Mouse (Mus musculus) forebrain, postnatal 0 days (tissue): ENCODE measurements at regions not wholly inside any gene's neighbourhood (a gene's known extent, or its start where the extent isn't known, plus 50 kb on each side); places are given as distances from the start of the nearest gene placed in this dataset.

ENCODE experiments used
- ATAC-seq: fragments of 200-750 bp; cut with Nextera tagmentation; 2 replicates; pipeline ENCODE4 v1.8.0; 2017; ENCODE audit warnings: mild to moderate bottlenecking, moderate library complexity
- DNase-seq: peaks from one replicate; pipeline ENCODE4 v3.0.0-alpha.2; 2015
- H3K27ac ChIP-seq: fragments of 300-500 bp; sonication (generic); 2 replicates; pipeline ENCODE4 v1.5.1; 2014; ENCODE audit warnings: low read depth, mild to moderate bottlenecking, antibody characterized with exemption, low read length, moderate library complexity, mixed read lengths
- H3K27me3 ChIP-seq: fragments of 300-500 bp; sonication (generic); 2 replicates; pipeline ENCODE4 v1.6.1; 2014; ENCODE audit warnings: mild to moderate bottlenecking, low read length, mixed read lengths; ENCODE audit not compliant: insufficient read depth
- H3K36me3 ChIP-seq: fragments of 300-500 bp; sonication (generic); 2 replicates; pipeline ENCODE4 v1.6.1; 2014; ENCODE audit warnings: mild to moderate bottlenecking, moderate library complexity; ENCODE audit not compliant: insufficient read depth
- H3K4me1 ChIP-seq: fragments of 300-500 bp; sonication (generic); 2 replicates; pipeline ENCODE4 v1.6.1; 2014; ENCODE audit warnings: antibody characterized with exemption; ENCODE audit not compliant: insufficient read depth
- H3K4me2 ChIP-seq: fragments of 300-500 bp; sonication (generic); 2 replicates; pipeline ENCODE4 v1.6.1; 2014; ENCODE audit warnings: low read depth, mild to moderate bottlenecking, moderate library complexity
- H3K4me3 ChIP-seq: fragments of 300-500 bp; sonication (generic); 2 replicates; pipeline ENCODE4 v1.5.1; 2014; ENCODE audit warnings: low read depth, low read length, mixed read lengths
- H3K9ac ChIP-seq: fragments of 300-500 bp; sonication (generic); 2 replicates; pipeline ENCODE4 v1.6.1; 2014; ENCODE audit warnings: mild to moderate bottlenecking
- H3K9me3 ChIP-seq: fragments of 300-500 bp; sonication (generic); 2 replicates; pipeline ENCODE4 v1.6.1; 2016; ENCODE audit warnings: low read length
- CTCF ChIP-seq: sonication (generic); IDR thresholded peaks from 2 replicates; pipeline ENCODE4 v1.5.1; 2016; ENCODE audit warnings: antibody characterized with exemption, control low read depth, low read depth
- WGBS: fragments of 180-500 bp; shearing (Covaris S2); extraction: QIAGEN DNeasy Blood & Tissue Kit; methylation state at CpG from one replicate; pipeline ENCODE4 v1.1.7; 2014; 5-methylcytosine and 5-hydroxymethylcytosine counted together

DNA sequence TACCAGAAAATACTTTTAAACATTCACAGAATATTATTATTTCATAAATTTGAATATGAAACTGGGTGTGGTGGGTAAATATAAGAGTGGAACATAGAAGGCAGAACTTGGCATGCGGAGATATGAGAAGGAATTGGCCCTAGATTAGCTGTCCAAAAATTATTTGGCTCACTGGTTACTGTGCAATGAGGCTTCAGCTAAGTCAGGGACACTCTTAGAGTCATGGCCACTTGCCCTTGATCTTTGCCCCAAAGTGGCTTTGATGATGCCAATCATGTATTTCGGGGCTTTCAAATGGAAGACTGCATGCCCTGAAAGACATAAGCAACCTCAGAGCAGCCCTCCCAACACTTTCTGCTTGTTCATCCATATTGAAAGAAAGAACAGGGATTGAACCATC, 76.9 kb downstream of the Pxdc1 start:
- no peaks in the 10 kb centered on the region for H3K36me3 ChIP-seq
- H3K9me3 ChIP-seq: no peaks in the 10 kb centered on the region
- H3K27ac ChIP-seq: peak overlapping the region; percentile 83
- no peaks in the 10 kb centered on the region for H3K27me3 ChIP-seq
- H3K4me2 ChIP-seq: no peak overlapping the region
- no peak overlapping the region for H3K4me3 ChIP-seq
- H3K4me1 ChIP-seq: peaks cover 10% of the 10 kb centered on the region; the same call in 1 of the 2 replicates
- ATAC-seq: peak; percentile 28; the same call in 1 of the 2 replicates
- peak; percentile 22 for DNase-seq
- 83% methylated on average over 2 of the region's 2 CpGs for WGBS
- no peak for TF ChIP-seq CTCF
- no peak overlapping the region for H3K9ac ChIP-seq

GRCm38 (mm10) chr13:34575997-34576314, 77.3 kb downstream of the Pxdc1 start:
- H3K4me3 ChIP-seq: no peak overlapping the region
- H3K4me2 ChIP-seq: no peak overlapping the region
- ATAC-seq: peak; percentile 97
- no peak for TF ChIP-seq CTCF
- no peaks in the 10 kb centered on the region for H3K27me3 ChIP-seq
- peaks cover 10% of the 10 kb centered on the region; the same call in 1 of the 2 replicates for H3K4me1 ChIP-seq
- H3K36me3 ChIP-seq: no peaks in the 10 kb centered on the region
- 10% methylated on average over 1 of the region's 1 CpGs for WGBS
- H3K9me3 ChIP-seq: no peaks in the 10 kb centered on the region
- peak overlapping the region; percentile 83 for H3K27ac ChIP-seq
- H3K9ac ChIP-seq: no peak overlapping the region
- DNase-seq: peak; percentile 91

DNA sequence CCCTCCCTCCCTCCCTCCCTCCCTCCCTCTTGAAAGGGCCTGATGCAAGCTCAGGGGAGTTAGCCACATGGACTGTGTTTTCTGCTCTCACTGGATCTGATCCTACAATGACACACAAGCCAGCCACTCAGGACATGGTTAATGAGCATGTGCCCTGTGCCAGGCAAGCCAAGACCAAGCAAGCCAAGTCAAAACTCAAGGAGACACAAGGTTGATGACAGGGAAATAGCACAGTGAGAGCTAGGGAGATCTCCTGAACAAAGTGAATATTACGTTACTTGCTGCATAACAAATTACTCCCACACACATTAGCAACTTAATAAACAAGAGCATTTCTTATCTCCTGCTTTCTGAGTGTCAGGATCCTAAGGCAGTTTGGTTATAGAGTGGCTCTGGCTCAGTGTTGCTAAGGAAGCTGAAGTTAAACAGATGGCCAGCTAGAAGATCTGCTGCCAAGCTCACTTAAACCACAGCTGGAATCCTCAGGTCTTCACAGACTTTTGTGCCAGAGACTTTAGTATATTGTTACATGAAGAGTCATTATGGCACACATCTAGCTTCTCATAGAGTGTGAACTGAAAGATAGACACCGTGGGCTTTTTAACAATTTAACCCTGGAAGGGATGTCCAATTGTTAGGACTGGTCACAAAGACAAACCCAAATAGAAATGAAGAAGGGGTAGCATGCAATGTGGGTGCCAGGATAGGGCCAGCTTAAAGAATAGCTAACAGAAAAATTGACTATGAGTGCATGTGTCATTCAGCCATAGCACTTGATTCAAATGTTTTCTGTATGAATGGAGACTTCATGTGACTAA, 77.9 kb downstream of the Pxdc1 start:
- no peaks in the 10 kb centered on the region for H3K27me3 ChIP-seq
- H3K4me2 ChIP-seq: no peak overlapping the region
- DNase-seq (peak; percentile 61), ATAC-seq (peak; percentile 72)
- H3K27ac ChIP-seq: peak overlapping the region; percentile 83
- H3K36me3 ChIP-seq: no peaks in the 10 kb centered on the region
- no peaks in the 10 kb centered on the region for H3K9me3 ChIP-seq
- no peak for TF ChIP-seq CTCF
- H3K4me1 ChIP-seq: peaks cover 10% of the 10 kb centered on the region; the same call in 1 of the 2 replicates
- WGBS: 29% methylated on average over 2 of the region's 2 CpGs
- no peak overlapping the region for H3K9ac ChIP-seq
- H3K4me3 ChIP-seq: no peak overlapping the region

DNA sequence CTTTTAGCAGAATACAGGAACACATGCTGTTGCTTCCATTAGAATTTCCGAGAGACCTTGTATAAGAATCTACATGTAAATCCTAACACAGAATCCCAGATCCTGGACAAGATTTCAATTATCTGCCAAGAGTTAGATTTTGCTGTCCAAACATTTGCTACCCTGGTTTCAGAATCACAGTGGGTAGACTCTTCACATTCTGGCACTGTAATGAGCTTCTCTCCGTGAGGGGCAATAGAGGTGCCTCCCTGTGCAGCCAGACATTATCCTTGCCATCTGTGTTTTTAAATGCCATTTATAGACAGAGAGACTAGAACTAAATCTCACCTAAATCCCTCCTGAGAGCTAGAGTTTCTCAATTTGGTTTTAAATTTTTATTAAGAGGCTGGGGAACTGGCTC, 84.0 kb downstream of the Pxdc1 start:
- H3K4me3 ChIP-seq: no peak overlapping the region
- H3K36me3 ChIP-seq: no peaks in the 10 kb centered on the region
- no peaks in the 10 kb centered on the region for H3K4me1 ChIP-seq
- H3K9ac ChIP-seq: no peak overlapping the region
- DNase-seq (no peak), ATAC-seq (no peak)
- 49% methylated on average over 2 of the region's 2 CpGs for WGBS
- no peaks in the 10 kb centered on the region for H3K27me3 ChIP-seq
- TF ChIP-seq CTCF: no peak
- H3K27ac ChIP-seq: no peak overlapping the region
- H3K4me2 ChIP-seq: no peak overlapping the region
- no peaks in the 10 kb centered on the region for H3K9me3 ChIP-seq

DNA sequence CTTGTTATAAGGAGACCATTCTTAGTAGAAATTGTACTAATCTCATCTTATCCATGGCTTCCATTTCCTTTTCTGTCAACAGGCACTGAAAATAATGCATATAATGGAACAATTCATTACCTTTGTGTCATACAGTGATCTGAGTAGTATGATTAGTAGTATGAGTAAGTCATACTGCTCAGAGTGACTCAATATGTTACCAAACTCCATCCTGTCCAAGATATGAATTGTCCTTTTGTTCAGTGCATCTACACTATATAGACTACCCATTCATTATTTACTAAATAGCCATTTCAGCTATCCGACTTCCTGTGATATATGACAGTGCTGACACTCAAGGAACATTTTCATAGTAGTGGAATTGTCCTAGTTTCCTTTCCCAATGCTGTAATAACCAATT, 86.6 kb downstream of the Pxdc1 start:
- Histone ChIP-seq H3K4me2 (no peak overlapping the region), H3K9ac (no peak overlapping the region), H3K27ac (no peak overlapping the region), H3K36me3 (no peaks in the 10 kb centered on the region), H3K4me1 (no peaks in the 10 kb centered on the region), H3K27me3 (no peaks in the 10 kb centered on the region), H3K9me3 (0 out of 2 replicates have a peak, but pooled peaks cover under 1% of the 10 kb centered on the region), H3K4me3 (no peak overlapping the region)
- DNase-seq (no peak), ATAC-seq (no peak)
- 90% methylated on average over 1 of the region's 1 CpGs for WGBS
- no peak for TF ChIP-seq CTCF

- Histone ChIP-seq H3K4me1 (no peaks in the 10 kb centered on the region), H3K27me3 (no peaks in the 10 kb centered on the region), H3K27ac (no peak overlapping the region), H3K4me2 (no peak overlapping the region), H3K9me3 (no peaks in the 10 kb centered on the region), H3K36me3 (no peaks in the 10 kb centered on the region), H3K9ac (no peak overlapping the region), H3K4me3 (no peak overlapping the region)
- ATAC-seq (no peak), DNase-seq (no peak)
- WGBS: 85% methylated on average over 5 of the region's 5 CpGs
- TF ChIP-seq CTCF: no peak
Observed at GRCm38 (mm10) chr13:34550130-34550884, 103.0 kb downstream of the Pxdc1 start.

GRCm38 (mm10) chr13:34540646-34541045, 112.6 kb downstream of the Pxdc1 start:
- no peaks in the 10 kb centered on the region for H3K4me1 ChIP-seq
- H3K27me3 ChIP-seq: no peaks in the 10 kb centered on the region
- no peak overlapping the region for H3K27ac ChIP-seq
- no peaks in the 10 kb centered on the region for H3K9me3 ChIP-seq
- WGBS: 88% methylated on average over 2 of the region's 2 CpGs
- H3K4me2 ChIP-seq: no peak overlapping the region
- no peak for ATAC-seq
- TF ChIP-seq CTCF: no peak
- no peak overlapping the region for H3K9ac ChIP-seq
- DNase-seq: no peak
- H3K36me3 ChIP-seq: no peaks in the 10 kb centered on the region
- no peak overlapping the region for H3K4me3 ChIP-seq
